Mouse (Mus musculus) heart, postnatal 14 days (tissue): ENCODE data around the gene Cxcl17. TPM values are rescaled to one million over a fixed set of nuclear protein-coding genes. Genes with fewer than 3 reads are reported as not detected.

ENCODE experiments used
- DNase-seq, 2 experiments: peaks; one replicate each; pipeline ENCODE4 v3.0.0; 2021 to 2022
- intact Hi-C: fragments of 180-260 bp; cut with DNase I; formaldehyde crosslinking; loops from one replicate; pipeline ENCODE4 v1.15.1; 2025
- total RNA-seq, 2 experiments: library from RNA; stranded (reverse); gene quantifications; 2 replicates each; pipeline ENCODE4 v1.2.3; 2021

Gene Cxcl17
- total RNA-seq, 2 experiments from 2014 or later = not detected

DNA sequence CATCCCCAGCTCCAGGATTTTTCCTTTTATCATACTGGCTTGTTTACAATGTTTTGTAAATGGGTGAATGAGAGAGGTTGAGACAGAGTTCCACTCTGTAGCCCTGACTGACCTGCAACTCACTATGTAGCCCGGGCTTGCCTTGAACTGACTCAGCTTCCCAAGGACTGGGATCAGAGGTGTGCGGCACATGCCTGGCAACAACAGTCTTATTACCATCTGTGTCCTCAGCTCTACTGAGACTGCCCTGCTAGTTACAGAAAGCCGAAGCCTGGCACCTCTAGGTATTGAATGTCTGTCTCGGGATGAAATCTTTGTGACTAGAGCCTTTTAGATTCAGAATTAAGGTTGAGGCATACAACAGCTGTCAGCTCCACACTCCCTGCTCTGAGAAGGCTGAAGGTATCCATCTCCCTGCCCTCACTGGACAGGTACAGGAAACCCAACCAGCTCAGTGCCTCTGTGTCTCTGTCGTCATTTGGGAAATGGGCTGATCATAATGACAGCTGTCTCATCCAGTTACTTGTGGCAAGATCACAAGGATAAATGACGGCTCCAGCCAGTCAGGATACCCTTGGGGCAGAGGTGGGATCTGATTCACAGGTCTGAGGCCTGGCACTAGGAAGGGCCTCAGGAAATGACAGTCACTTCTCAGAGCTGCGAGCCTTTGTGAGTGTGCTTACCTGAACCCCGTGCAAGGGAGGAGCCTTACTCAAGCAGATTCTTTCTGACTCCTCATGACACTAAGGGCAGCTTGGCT is 19.1 kb downstream of the Cxcl17 start:
- no peak for DNase-seq
- intact Hi-C loops = no loop called here

DNA sequence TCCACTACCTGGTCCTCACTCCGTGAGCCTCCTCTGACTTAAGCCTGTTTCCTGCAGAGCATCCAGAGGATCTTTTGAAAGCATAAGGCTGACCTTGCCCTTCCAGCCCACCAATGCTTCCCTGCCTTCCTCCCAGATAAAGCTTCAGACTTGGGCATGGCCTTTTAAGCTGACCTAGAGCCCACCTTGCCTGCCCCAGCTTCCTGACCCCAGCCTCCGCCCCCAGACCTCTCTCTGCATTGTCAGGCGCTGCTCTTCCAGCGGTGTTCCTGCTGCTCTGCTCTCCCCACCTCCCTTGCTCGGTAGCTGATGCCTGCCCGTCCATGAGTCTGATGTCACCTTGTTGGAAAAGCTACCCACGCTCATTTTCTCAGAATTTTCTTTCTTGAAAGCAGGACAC is 19.8 kb downstream of the Cxcl17 start:
- intact Hi-C loops = no loop called here
- peak in 1 of 2 experiments; percentile 0 for DNase-seq

DNA sequence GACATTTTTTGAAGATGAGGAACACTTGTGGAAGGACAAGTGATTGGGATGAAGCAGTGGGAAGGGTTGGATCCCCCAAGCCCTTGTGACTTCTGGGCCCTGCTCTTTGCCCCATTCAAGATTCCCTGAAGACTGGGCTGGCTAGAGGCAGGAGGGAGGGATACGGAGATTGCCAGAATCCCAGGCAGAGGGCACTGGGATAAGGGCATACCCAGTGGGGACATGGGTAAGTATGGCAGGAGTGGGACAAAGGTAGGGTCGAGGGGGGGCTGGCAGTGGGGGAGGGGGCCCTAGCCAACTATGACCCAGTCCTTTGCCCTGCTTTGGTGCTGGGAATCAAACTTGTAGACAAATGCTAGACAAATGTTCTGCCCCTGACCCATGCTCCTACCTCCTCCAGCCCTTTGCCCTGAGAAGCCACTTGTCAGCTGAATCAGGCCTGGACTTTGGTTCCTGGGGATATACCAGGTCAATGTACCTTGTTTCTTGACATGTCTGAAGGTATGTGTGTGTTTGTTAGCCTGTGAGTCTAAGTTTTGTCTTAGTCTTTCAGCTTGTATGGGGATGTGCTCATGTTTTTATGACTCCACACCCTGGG is 20.7 kb downstream of the Cxcl17 start:
- intact Hi-C loops = no loop called here
- peak in 1 of 2 experiments; percentile 2 for DNase-seq

DNA sequence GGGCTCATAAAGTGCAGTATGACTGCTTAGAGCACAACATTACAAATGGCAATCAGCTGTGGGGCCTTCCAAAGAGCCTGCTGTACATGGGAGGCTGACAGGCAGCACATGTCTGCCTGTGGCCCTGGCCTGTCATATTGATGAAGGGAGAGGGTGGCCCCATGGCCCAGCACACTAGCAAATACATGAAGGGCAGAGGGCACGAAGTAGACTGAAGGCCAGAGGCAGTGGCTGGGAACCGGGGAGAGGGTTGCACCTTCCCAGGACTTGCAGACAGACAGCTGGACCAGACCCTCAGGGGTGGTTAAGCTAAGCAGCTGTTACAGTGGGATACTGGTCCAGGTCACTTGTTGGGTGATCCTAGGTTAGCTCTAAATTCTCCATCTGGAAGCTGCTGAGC is 21.7 kb downstream of the Cxcl17 start:
- intact Hi-C loops = no loop called here
- peak in 1 of 2 experiments; percentile 16 for DNase-seq

DNA sequence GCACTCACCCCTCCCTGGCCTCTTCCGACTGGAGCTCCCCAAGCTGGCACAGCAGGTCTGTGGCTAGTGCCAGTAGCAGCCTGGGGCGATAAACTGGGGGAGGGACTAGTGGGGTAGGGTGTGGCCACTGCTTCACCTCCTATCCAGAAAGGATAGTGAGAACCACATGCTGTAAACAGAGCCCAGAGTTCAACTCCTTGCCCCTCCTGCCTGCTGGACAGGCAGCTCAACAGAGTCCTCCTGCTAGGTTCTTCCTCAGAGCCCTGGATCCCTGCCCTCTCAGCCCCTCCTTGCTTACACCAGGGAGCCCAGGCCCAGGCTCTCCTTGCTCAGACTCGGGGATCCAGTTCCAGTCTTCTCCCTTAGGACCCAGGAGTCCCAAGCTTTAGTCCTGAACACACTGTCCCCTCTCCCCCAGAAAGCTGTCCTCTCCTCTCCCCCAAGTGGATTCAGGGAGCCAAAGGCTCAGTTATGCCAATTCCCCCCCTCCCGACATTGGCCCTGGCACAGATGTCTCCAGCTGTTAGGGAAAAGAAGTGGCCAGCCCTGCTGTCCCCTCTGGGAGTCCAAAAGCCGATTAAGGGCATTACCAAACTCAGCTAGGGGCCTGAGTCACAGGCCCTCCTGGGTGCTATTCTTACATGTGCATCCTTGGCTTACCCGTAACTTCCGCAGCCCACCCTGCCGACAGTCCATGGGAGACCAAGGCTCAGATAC is 22.5 kb downstream of the Cxcl17 start:
- intact Hi-C loops = no loop called here
- peak; percentile 73 to 77 for DNase-seq

DNA sequence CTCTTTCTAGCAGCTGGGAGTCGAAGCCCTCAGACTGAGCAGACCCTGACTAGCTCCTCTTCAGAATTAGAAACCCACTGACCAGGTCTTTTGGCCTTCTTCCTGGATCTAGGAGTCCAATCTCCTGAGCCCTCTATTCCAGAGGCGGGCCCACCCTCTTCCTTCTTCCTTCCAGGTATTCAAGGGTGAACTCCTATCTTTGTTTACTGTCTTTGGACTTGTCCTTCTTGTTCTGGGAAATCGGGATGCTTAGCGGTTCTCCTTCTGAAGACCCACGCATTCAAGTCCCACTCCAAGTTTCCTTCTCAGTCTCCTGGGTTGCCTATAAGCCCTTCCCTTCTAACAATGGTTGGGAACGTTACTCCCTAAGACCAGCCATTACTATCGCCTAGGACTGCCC is 23.8 kb downstream of the Cxcl17 start:
- intact Hi-C loops = loop anchor here (5.0 kb wide), 1 partner anchor 107 kb away; no protein-coding TSS in a partner anchor
- DNase-seq = peak in 1 of 2 experiments; percentile 36

DNA sequence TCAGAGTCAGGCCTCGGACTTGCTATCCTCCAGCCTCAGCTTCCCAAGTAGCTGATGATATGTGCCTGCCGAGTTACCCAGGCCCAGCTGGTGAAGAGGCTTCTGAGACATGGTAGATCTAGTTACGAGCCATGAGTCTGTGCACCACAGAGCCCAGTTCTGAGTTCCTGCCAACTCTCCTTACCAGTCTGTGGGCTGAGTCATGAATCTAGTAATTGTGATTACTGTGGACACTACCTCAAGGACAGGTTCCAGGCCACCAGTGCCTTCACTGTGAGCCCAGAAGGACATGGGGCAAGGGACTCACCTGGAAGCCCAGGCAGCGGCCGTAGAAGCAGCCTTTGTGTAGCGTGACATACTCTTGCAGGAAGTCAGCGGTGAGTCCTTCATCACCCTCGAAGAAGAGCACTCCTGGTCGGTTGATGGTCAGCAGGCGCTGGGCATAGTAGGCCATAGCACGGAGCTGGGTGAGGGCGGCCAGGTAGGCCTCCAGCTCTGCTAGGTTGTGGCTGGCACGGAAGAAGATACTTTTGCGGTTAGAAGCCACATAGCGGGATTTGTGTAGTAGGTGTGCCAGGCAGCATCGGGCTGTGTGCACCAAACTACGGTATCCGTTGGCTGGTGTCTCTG is 24.8 kb downstream of the Cxcl17 start:
- intact Hi-C loops = loop anchor here (5.0 kb wide), 1 partner anchor 106 kb away; no protein-coding TSS in a partner anchor
- peak in 1 of 2 experiments; percentile 18 for DNase-seq

DNA sequence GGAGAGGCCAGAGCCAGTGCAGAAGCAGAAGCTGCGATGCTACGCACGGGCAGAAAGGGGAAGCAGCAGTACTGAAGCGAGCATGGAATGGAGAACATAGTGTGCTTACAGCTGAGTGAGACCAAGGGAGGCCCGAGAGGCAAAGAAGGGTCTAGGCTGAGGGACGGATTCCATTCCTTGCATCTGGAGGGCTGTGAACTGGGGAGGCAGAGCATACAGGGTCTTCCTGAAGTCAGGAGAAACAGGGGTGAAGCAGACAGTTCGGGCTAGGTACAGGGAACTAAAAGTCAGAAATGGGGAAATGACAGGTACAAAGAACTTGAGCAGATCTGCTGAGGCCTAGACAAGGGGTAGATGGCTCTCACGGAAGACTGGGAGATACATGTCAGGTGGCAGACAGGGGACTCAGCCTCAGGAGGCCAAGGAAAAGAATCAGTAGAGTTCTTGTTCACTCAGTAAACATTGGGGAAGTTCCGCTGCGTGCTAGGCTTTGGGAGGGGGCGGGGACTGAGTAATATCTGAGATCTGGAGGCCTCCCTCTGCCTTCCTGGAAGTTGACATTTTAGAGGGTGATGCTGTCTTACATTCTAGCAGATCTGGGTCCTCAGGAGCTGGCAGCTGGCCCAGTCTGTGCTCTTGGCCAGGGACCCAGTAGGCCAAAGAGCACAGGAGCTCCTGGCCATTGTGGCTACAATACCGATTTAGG is 26.7 kb downstream of the Cxcl17 start:
- intact Hi-C loops = loop anchor here (5.0 kb wide), 1 partner anchor 104 kb away; no protein-coding TSS in a partner anchor
- peak; percentile 89 to 94 for DNase-seq

DNA sequence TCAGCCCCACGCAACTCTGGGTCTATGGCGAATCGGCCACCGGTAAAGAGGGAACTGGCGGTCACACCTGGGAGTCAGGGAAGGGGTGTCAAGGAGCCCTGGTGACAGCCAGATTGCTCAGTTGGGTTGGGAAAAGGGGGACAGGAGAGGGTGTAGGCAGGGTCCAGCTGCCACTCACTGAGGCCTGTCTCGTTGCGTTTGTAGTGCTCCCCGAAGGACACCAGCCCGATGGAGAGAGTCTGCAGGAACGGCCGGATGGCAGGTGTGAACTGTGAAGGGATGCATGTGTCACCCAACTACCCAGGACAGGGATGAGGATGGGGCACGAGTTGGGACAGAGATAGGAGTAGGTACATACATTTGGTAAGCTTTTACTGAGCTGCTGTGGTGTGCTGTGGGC is 27.4 kb downstream of the Cxcl17 start:
- intact Hi-C loops = loop anchor here (5.0 kb wide), 1 partner anchor 103 kb away; no protein-coding TSS in a partner anchor

DNA sequence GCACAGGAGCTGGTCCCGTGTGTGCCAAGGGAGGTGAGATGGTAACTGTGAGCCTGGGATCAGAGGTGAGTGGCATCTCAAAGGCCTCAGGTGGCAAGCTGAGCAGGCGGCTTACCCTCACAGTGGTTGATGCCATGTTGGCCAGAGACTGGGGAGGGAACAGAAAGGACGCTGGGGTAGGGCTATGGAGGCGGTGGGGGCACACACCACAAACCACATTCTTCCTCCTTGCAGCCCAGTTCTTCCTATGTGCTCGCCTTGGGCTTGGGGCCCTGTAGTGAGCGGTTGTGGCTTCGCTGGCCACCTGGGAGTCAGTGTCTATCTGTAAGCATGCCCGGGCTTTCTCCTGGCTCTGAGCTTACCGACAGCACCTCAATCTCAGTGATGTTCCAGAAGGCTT is 27.9 kb downstream of the Cxcl17 start:
- DNase-seq = no peak
- intact Hi-C loops = loop anchor here (5.0 kb wide), 2 partner anchors 103 to 148 kb away; partner anchors contain the start of gene Gsk3a

More for the DNA sequence above, 27.4 kb downstream of the Cxcl17 start:
- no peak for DNase-seq

DNA sequence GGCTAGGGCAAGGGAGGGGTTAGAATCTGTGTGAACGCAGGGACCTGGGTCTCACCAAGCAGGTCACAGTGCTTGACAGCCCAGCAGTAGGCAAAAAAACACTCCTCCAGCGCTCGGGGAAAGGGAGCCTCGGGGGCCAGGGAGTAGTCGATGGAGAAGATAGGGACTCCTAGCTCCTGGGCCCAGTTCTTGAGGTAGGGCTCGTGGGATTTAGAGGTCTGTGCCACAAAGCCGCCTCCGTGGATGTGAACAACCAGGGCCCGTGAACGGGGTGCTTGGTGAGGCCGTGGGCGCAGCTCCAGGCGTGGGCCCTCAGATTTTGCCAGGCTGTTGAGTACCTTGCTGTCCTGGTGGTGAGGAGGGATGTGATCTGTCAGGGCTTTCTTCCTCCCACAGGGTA is 28.4 kb downstream of the Cxcl17 start:
- intact Hi-C loops = loop anchor here (5.0 kb wide), 1 partner anchor 147 kb away; the partner anchor contains the start of gene Gsk3a

DNA sequence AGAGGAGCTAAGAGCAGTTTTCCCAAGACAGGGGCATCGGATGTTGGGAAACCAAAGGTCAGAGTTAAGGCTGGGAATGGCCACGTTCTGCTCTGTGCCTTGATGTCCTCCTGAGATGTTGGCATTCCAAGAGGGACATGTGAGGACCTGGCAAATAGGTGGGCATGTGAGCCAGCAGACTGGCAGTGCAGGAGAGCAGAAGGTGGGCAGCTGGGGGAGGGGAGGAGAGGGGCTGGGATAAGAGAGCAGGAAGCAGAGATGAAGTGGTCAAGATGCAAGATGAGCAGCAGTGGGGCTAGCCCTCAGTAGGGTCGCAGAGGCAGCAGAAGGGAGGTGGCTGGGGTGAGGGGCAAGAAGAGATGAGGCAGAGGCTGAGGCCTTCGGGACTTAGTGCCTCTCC is 28.8 kb downstream of the Cxcl17 start:
- intact Hi-C loops = loop anchor here (5.0 kb wide), 1 partner anchor 147 kb away; the partner anchor contains the start of gene Gsk3a
- DNase-seq = no peak

More for the DNA sequence above, 28.4 kb downstream of the Cxcl17 start:
- no peak for DNase-seq

DNA sequence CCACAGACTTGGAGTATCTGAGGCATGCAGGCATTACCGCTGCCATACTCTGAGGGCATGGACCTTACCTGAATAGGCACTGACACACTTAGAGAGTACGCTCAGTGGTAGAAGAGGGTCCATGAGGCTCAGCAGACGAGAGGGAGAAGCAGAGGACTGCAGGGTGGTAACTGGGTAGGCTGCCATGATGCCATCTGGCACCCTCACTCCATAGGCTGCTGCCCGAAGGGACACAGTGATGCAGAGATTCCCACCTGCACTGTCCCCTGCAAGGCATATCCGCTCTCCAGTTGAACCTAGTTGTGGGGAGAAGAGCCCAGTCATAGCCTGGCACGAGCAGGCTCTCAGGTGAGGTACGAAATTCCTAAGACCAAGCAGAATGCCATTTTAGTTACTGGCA is 29.3 kb downstream of the Cxcl17 start:
- intact Hi-C loops = loop anchor here (5.0 kb wide), 1 partner anchor 146 kb away; the partner anchor contains the start of gene Gsk3a
- DNase-seq = no peak

DNA sequence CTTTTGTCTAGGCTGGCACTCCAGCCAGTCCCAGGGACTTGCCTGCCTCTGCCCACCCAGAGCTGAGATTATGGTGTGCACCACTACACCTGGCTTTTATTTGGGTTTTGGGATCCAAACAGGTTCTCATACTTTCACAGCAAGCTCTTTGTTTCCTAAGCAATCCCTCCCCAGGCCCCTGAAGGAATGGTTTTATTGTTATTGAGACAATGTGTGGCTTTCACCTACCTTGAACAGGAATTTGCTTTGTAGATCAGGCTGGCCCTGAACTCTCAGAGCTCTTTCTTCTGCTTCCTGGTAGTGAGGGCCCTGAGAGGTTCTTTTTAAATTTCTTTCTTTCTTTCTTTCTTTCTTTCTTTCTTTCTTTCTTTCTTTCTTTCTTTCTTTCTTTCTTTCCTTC is 30.1 kb downstream of the Cxcl17 start:
- no peak for DNase-seq
- intact Hi-C loops = loop anchor here (5.0 kb wide), 1 partner anchor 145 kb away; the partner anchor contains the start of gene Gsk3a

DNA sequence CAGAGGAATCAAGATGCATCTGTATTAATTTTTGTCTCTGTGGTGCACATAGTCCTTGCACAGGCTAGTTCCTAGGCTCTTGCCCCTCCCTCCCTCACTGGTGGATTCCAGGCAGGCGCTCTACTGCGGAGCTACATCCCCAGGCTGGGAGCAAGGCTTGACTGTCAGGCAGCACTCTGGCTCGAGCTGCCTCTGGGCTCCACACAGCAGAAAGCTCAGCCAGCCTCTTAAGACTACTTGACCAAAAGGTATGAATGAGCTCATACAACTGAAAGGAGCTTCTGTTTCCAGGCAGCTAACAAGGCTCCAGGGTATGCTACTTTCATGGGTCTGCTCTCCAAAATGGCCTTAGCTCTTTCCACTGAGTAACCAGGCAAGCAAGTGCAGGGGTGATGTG is 31.4 kb downstream of the Cxcl17 start:
- intact Hi-C loops = loop anchor here (5.0 kb wide), 1 partner anchor 144 kb away; the partner anchor contains the start of gene Gsk3a
- no peak for DNase-seq

DNA sequence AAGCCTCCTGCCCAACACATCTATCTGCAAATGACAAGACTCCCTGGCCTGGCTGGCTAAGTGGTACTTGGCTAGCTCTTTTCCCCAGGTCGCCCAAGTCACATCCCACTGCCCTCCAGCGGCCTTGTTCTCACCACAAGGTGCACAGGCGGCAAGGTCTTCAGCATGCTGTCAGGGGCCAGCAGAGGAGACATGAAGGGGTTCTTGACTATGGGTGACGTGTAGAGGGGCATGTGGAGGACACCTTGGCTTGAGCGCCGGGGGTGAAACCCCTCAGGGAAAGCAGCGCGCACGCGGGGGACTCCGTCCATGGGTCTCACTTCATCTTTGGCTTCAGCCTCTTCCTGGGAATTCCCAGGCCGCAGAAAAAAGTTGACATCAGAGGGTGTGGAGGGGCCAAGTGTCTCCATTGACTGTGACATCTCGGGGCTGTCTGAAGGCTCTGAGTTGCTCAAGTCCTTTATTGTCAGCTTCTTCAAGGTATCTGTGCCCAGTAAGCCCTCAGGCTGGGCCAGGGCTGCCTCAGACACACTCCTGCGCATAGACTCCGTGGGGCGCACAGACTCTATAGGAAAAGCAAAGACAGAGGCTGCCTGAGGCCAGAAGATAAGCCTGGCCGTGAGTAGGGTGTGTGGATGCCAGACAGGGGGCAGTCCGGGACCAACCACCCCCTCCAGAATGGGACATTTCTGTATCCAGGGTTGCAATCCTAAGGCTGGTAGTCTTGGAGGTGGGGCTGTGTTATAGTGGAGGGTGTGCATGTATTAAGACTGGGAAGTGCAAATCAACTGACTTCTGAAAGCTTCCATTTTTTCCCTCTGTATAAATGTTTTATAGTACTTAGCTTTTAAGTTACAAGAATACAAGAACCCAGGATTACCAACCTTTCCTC is 32.0 kb downstream of the Cxcl17 start:
- intact Hi-C loops = loop anchor here (5.0 kb wide), 1 partner anchor 143 kb away; the partner anchor contains the start of gene Gsk3a

DNA sequence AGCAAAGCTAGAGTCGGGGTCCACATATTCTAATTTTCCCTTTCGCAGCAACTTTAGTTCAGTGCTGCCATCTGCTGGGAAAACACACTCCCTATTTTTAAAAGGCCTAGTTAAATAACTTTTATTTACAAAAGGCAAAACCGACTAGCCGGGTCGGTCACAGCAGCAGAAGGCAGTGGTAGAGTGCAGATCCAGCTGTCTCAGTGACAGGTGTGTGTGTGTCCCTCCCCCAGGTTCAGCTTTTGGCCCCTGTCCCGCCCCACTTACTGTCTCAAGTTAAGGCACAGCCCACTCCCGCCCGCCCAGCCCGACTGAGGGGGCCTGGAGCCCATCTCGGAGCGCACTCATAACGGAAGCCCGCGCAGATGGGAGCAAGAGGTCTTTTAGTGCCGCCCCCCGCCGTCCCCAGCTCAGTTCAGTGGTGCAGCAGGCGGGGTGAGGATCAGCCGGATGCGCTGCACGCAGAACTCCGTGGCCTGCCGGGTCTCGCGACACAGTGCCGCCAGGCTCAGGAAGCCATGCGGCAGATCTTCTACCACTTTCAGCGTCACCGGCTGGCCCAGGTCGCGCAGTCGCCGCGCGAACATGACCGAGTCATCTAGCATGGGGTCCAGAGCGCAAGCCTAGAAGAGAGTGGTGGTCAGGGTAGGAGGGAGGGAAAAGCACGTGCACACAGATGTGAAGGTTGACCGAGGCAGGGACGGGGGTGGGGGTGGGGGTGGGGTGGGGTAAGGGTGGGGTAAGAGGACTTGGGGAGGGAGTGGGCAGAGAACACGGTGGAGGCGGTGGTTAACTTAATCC is 32.9 kb downstream of the Cxcl17 start:
- intact Hi-C loops = loop anchor here (5.0 kb wide), 1 partner anchor 142 kb away; the partner anchor contains the start of gene Gsk3a
- DNase-seq = peak; percentile 53 to 69

More for the DNA sequence above, 32.0 kb downstream of the Cxcl17 start:
- no peak for DNase-seq
